Mouse (Mus musculus) megakaryocyte, embryonic 14.5 days (primary cell): ENCODE data around the gene Map4k2.

Experiments used
- FLI1 ChIP-seq: IDR thresholded peaks from 2 replicates; pipeline ENCODE4 v1.6.1; 2012; ENCODE audit warnings: low read length, inconsistent platforms, mixed read lengths
- GATA1 ChIP-seq: IDR thresholded peaks from 3 replicates; pipeline ENCODE4 v1.6.1; 2012; ENCODE audit warnings: mixed read lengths, low read length, inconsistent platforms, borderline replicate concordance

GRCm38 (mm10) chr19:6339191-6339590 is 1.7 kb upstream of the Map4k2 start:
- TF ChIP-seq GATA1 (no peak), FLI1 (no peak)
